Mouse (Mus musculus) adrenal gland, postnatal 36 days (tissue): ENCODE results near the gene Apon. TPM values are rescaled to one million over a fixed set of nuclear protein-coding genes. Genes with fewer than 3 reads are reported as not detected.
"Not testable (repeated sequence)": the region's sequence is repeated elsewhere in the genome, so short reads cannot be mapped to it uniquely, and the experiment has no call there.

Source experiments
- DNase-seq, 2 experiments: peaks; one replicate each; pipeline ENCODE4 v3.0.0; 2021; ENCODE audit warnings: mixed read lengths in 1 of 2
- total RNA-seq, 2 experiments: library from RNA; stranded (reverse); gene quantifications; 2 replicates each; pipeline ENCODE4 v1.2.3; 2021

Apon gene
- total RNA-seq, 2 experiments from 2014 or later = 0.23 TPM; not detected in 1

GRCm38 (mm10) chr10:128232420-128232985 lies 21.4 kb upstream of the Apon start:
- peak; percentile 49 to 65 for DNase-seq

GRCm38 (mm10) chr10:128236321-128236720 lies 17.6 kb upstream of the Apon start:
- DNase-seq = no peak

- DNase-seq = peak in 1 of 2 experiments; percentile 29
These were observed 16.0 kb upstream of the Apon start for GRCm38 (mm10) chr10:128237807-128238480.

- no peak for DNase-seq
These were observed 14.8 kb upstream of the Apon start for GRCm38 (mm10) chr10:128239140-128239539.

- no peak for DNase-seq
These were observed 13.8 kb upstream of the Apon start for GRCm38 (mm10) chr10:128240131-128240530.

GRCm38 (mm10) chr10:128243252-128243651 lies 10.6 kb upstream of the Apon start:
- DNase-seq = peak in 1 of 2 experiments; percentile 29

GRCm38 (mm10) chr10:128244121-128244520 lies 9.8 kb upstream of the Apon start:
- DNase-seq = no peak

GRCm38 (mm10) chr10:128247020-128247732 lies 6.7 kb upstream of the Apon start:
- DNase-seq = peak in 1 of 2 experiments; percentile 47

- DNase-seq = no peak
These were observed 3.3 kb upstream of the Apon start for GRCm38 (mm10) chr10:128250565-128250964.

- DNase-seq = no peak
These were observed 2.0 kb downstream of the Apon start for GRCm38 (mm10) chr10:128255925-128256324.

- DNase-seq = no peak
These were observed 2.4 kb downstream of the Apon start for GRCm38 (mm10) chr10:128256328-128256727.

- DNase-seq = no peak
These were observed 5.1 kb downstream of the Apon start for GRCm38 (mm10) chr10:128258953-128259352.

- no peak for DNase-seq
These were observed 6.0 kb downstream of the Apon start for GRCm38 (mm10) chr10:128259946-128260345.

- not testable (repeated sequence) for DNase-seq
These were observed 6.5 kb downstream of the Apon start for GRCm38 (mm10) chr10:128260376-128260775.

- DNase-seq = no peak
These were observed 8.4 kb downstream of the Apon start for GRCm38 (mm10) chr10:128262300-128262699.

- DNase-seq = no peak
These were observed 9.8 kb downstream of the Apon start for GRCm38 (mm10) chr10:128263393-128264310.

GRCm38 (mm10) chr10:128268371-128268770 lies 14.5 kb downstream of the Apon start, which contains the start of gene Apof:
Gene Apof, plus strand, starts transcription at chr10:128268671.
- peak in 1 of 2 experiments; percentile 48 for DNase-seq

GRCm38 (mm10) chr10:128269206-128269910 lies 15.5 kb downstream of the Apon start:
- no peak for DNase-seq

- peak; percentile 98 to 99 for DNase-seq
These were observed 16.5 kb downstream of the Apon start, which contains the start of gene Stat2 for GRCm38 (mm10) chr10:128270287-128270841. Gene Stat2, plus strand, starts transcription at chr10:128270559.

- DNase-seq = no peak
These were observed 17.0 kb downstream of the Apon start for GRCm38 (mm10) chr10:128270866-128271265.

- peak in 1 of 2 experiments; percentile 34 for DNase-seq
These were observed 18.0 kb downstream of the Apon start for GRCm38 (mm10) chr10:128271883-128272282.
